Mouse (Mus musculus): ENCODE measurements at regions not wholly inside any gene's neighbourhood (a gene's known extent, or its start where the extent isn't known, plus 50 kb on each side); places are given as distances from the start of the nearest gene placed in this dataset.
A peak's percentile ranks its signal among the peaks of the same experiment; 100 is the strongest.

- peak; percentile 61 to 85 for DNase-seq (ENCODE audit: low spot score in 2 of 2)
- intact Hi-C loops (cut with DNase I): loop anchor here (5.0 kb wide), 1 partner anchor 220 kb away; the partner anchor contains the start of gene Marcks
Measured at GRCm38 (mm10) chr10:37357304-37358060, 218.8 kb upstream of the Marcks start.

- DNase-seq (ENCODE audit: low spot score in 2 of 2): no peak
- intact Hi-C loops (cut with DNase I): no loop called here
Measured at GRCm38 (mm10) chr10:37349261-37349660, 210.5 kb upstream of the Marcks start.

- intact Hi-C loops (cut with DNase I): no loop called here
- DNase-seq (ENCODE audit: low spot score in 2 of 2): peak in 1 of 2 experiments; percentile 59
Measured at GRCm38 (mm10) chr10:37348416-37348815, 209.7 kb upstream of the Marcks start.

- DNase-seq (ENCODE audit: low spot score in 2 of 2): no peak
- intact Hi-C loops (cut with DNase I): no loop called here
Measured at GRCm38 (mm10) chr10:37347661-37348060, 208.9 kb upstream of the Marcks start.

GRCm38 (mm10) chr10:37342675-37343074 lies 204.0 kb upstream of the Marcks start:
- intact Hi-C loops (cut with DNase I): no loop called here
- DNase-seq (ENCODE audit: low spot score in 2 of 2): peak; percentile 26 to 43

GRCm38 (mm10) chr10:37339658-37340057 lies 200.9 kb upstream of the Marcks start:
- intact Hi-C loops (cut with DNase I): no loop called here
- DNase-seq (ENCODE audit: low spot score in 2 of 2): no peak

GRCm38 (mm10) chr10:37338073-37338912 lies 199.6 kb upstream of the Marcks start:
- intact Hi-C loops (cut with DNase I): no loop called here
- DNase-seq (ENCODE audit: low spot score in 2 of 2): no peak

- no peak for DNase-seq (ENCODE audit: low spot score in 2 of 2)
- intact Hi-C loops (cut with DNase I): no loop called here
Measured at GRCm38 (mm10) chr10:37337172-37337620, 198.5 kb upstream of the Marcks start.

DNA sequence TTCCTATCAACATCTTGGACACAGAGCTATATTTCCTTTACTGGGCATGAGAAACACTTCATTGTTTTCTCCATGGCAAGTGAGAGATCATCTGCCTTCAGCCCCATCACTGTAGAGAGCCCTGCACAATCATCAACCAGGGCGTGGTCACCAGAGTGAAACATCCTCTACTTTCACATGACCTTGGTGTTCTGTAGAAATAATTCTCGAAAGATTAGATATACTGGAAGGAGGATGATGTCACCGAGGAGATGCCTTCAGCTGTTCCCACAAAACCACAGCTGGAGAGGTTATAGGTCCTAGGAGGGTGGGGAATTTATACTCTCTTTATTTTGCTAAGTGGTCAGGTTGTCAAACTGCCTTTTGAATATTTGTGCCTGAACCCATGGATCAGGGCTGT lies 196.4 kb upstream of the Marcks start:
- intact Hi-C loops (cut with DNase I): no loop called here
- no peak for DNase-seq (ENCODE audit: low spot score in 2 of 2)

DNA sequence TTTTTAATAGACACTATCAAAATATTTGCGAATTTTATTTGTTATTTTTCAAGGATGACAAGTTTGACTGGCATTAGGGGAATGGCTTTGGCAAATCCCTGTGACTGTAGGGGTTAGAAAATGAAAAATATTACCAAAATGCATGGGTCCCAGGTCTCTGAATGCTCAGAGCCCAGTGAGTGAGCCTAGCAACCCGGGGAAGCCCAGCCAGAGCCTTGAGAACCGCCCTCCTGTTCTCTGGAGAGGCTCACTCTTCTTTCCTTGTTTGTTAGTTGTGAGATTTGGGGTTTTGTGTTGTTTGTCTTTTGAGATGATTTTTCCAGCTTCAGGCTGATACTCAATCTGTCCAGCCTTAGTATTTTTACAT lies 187.4 kb upstream of the Marcks start:
- intact Hi-C loops (cut with DNase I): no loop called here

GRCm38 (mm10) chr10:37325514-37326167 lies 186.9 kb upstream of the Marcks start:
- DNase-seq (ENCODE audit: low spot score in 2 of 2): no peak
- intact Hi-C loops (cut with DNase I): no loop called here

More for the DNA sequence above, 187.4 kb upstream of the Marcks start:
- no peak for DNase-seq (ENCODE audit: low spot score in 2 of 2)

DNA sequence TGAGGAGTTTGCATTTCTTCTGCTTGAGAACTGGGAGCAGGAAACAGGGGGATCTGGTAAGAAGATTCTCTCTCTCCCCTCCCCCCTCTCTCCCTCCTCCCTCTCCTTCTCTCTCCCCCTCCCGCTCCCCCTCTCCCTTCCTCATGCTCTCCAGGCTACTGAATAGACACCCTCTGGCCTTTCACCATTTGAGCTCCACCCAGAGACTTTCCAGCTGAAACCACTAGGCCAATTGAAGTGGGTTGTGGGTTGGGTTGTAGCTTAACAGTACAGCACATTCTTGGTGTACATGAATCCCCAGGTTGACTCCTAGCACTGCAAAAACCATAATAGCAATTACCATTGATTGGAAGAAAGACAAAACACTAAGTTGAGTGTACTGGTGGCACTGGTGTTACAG lies 185.0 kb upstream of the Marcks start:
- no peak for DNase-seq (ENCODE audit: low spot score in 2 of 2)
- intact Hi-C loops (cut with DNase I): no loop called here

GRCm38 (mm10) chr10:37322809-37323208 lies 184.1 kb upstream of the Marcks start:
- intact Hi-C loops (cut with DNase I): no loop called here
- DNase-seq (ENCODE audit: low spot score in 2 of 2): no peak

DNA sequence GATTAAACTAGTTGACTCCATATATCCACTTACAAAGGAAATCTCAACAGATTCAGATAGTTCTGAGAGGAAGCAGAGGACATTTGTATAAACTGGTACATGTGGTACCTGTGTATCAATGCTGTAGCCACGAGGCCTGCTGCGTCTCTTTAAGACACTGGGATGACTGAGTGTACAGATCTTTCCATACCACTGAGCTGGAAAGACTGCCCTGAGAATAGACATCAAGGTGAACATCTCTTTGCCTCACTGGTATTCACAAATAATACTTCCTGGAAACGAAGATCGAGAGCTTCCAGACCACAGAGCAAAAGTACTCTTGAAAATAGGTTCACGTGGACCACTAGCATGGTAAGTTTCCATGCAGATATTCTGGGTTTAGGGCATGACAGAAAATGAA lies 183.6 kb upstream of the Marcks start:
- no peak for DNase-seq (ENCODE audit: low spot score in 2 of 2)
- intact Hi-C loops (cut with DNase I): no loop called here

DNA sequence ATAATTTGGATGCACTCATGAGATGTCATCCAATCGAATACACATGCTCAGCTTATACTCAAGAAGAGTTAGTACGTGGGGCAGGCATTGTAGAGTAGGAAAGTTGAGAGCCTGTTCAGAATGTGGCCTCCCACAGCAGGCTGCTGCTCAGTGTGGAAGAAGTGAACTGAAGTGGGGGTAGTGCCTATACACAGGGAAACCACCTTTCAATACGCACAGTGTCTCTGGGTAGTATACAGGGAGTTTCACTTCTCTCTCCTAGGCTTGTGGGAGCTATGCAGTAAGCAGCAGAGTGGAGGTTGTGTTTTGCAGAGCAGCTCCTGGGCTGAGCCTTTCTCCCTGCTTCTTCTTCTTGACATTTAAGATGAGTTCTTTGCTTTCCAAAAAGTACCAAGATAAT lies 182.5 kb upstream of the Marcks start:
- peak in 1 of 2 experiments; percentile 12 for DNase-seq (ENCODE audit: low spot score in 2 of 2)
- intact Hi-C loops (cut with DNase I): no loop called here

DNA sequence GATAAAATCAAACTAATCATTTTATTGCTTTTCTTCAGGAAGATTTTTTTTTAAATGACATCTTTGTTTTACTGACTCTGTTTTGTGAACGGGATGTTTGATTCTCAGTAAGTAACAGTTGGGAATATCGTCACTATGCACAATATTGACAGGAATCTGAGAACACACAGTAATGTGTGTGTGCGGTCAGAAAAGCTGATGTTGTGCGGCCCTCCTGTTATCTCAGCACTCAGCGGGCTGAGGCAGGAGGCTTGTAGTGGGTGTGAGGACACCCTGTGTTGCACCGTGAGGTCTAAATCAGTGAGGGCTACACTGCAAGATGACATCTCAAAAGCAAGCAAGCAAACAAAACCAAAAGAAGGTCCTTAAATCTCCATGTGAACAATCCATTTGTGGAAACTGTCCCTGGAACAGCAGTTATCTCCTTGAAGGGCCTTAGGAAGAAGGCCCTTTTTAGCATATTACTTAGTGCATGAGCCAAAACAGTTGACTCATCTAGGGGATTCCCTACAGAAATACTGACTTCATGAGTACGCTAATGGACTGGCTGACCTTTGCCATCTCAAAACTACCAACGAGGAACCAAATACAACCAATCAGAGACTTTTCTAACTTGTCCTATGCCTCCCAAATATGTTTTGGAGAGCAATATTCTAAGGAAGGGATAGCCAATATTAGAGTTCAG lies 181.2 kb upstream of the Marcks start:
- DNase-seq (ENCODE audit: low spot score in 2 of 2): no peak
- intact Hi-C loops (cut with DNase I): no loop called here

DNA sequence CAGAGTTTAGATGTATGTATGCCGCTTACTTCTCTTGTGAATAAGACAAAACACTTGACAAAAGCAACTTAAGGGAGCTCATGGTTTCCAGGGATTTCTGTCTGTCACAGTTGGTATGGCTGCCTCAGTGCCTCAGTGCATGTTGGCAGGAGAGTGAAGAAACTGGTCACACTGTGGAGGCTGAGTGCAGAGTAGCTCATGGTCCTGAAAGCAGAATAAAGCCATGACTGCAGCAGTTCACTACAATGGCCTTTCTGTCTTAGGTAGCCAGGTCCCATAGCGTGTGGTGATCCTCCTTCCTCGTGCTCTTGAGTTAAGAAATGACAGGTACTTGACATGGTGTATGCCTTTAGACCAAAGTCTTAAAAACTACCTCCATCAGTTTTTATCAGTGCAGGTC lies 178.0 kb upstream of the Marcks start:
- intact Hi-C loops (cut with DNase I): no loop called here
- no peak for DNase-seq (ENCODE audit: low spot score in 2 of 2)

- no peak for DNase-seq (ENCODE audit: low spot score in 2 of 2)
Measured at GRCm38 (mm10) chr10:37315804-37316203, 177.1 kb upstream of the Marcks start.

GRCm38 (mm10) chr10:37314746-37315430 lies 176.2 kb upstream of the Marcks start:
- peak; percentile 42 to 56 for DNase-seq (ENCODE audit: low spot score in 2 of 2)
- intact Hi-C loops (cut with DNase I): no loop called here

More at GRCm38 (mm10) chr10:37315804-37316203, 177.1 kb upstream of the Marcks start:
- intact Hi-C loops (cut with DNase I): no loop called here
